Mouse (Mus musculus): ENCODE measurements around the gene 1700019N19Rik. TPM values are rescaled to one million over a fixed set of nuclear protein-coding genes. Genes with fewer than 3 reads are reported as not detected.
A peak's percentile ranks its signal among the peaks of the same experiment; 100 is the strongest.

1700019N19Rik gene
- total and polyA plus RNA-seq, 3 experiments, result not detected

DNA sequence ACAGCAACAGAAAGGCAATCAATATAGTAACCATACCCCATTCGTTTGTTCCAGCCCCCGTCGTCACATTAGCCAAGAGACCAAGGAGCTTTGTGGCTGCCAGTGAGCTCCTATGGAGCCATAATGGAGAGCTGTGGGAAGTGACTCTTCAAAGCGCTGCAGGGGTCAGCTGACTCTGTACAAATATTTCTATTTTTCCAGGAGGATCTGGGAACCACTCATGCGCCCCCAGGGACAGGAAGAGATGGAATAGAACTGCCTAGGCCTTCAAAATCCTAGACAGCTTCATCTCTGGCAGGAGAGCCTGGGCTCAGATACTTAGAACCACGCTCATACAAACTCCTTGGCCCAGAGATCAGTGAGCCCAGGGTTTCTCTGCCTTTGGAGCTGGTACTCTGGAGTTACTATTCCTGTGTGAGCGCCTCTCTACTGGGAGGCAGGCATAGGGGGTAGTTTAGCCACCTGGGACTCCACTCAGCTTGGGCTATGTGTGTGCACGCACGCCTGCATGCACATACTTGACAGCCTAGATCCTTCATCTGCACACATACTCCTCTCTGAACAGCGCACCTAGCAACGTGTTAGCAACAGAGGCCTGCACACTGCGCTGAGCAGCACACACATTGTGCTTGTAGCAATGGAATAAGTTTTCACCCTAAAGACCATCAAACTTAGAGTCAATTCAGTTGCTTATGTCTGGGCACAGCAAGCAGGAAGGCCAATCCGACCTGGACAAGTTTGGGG, 21.1 kb upstream of the 1700019N19Rik start:
- H3K4me1 ChIP-seq (ENCODE audit: insufficient read depth, low read depth, low read length), result no peaks in the 10 kb centered on the region
- H3K36me3 ChIP-seq (replicated peaks), result no peaks in the 10 kb centered on the region
- H3K27me3 ChIP-seq (ENCODE audit: insufficient read depth, low read length), result no peaks in the 10 kb centered on the region
- H3K4me3 ChIP-seq (ENCODE audit: low read depth, low read length), result no peak overlapping the region
- DNase-seq (ENCODE audit: low spot score) (no peak), ATAC-seq (ENCODE audit: extremely low read depth, insufficient number of reproducible peaks, low FRiP score, poor library complexity, severe bottlenecking) (no peak)
- peaks cover 32% of the 10 kb centered on the region for H3K9me3 ChIP-seq (replicated peaks)
- TF ChIP-seq GATA2 (IDR thresholded peaks at IDR 0.05; ENCODE audit: borderline replicate concordance, low read depth, low read length), result no peak
- no peak for TF ChIP-seq CTCF (IDR thresholded peaks at IDR 0.05; ENCODE audit: low read depth, low read length)
- TF ChIP-seq POLR2AphosphoS5 (IDR thresholded peaks at IDR 0.05; ENCODE audit: insufficient replicate concordance, low read depth, low read length), result no peak
- TF ChIP-seq GATA1 (IDR thresholded peaks at IDR 0.05; ENCODE audit: borderline replicate concordance, low read length), result no peak
- no peak for TF ChIP-seq TAL1 (conservative IDR thresholded peaks at IDR 0.05; ENCODE audit: low read depth, low read length)

DNA sequence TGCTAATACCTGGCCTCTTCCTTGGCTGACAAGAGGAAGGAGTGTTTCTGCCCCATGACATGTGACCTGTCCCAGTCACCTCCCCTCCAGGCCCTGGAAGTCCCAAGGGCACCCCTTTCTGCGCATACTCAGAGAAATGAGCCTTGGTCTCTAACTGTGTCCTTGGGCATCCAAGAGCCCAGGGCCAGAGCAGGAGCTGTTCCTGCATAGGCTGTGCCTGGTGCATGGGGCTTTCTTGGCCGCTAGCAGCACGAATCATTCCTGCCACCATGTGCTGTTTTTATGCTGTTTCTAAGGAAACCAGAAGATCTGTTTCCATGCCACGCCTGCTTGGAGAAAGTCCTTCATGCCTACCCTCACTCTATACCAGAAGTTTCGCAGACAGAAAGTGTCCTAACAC, 16.3 kb upstream of the 1700019N19Rik start:
- Histone ChIP-seq H3K4me3 (ENCODE audit: low read depth, low read length) (no peak overlapping the region), H3K9me3 (replicated peaks) (peaks cover 34% of the 10 kb centered on the region), H3K36me3 (replicated peaks) (no peaks in the 10 kb centered on the region), H3K4me1 (ENCODE audit: insufficient read depth, low read depth, low read length) (no peaks in the 10 kb centered on the region), H3K27me3 (ENCODE audit: insufficient read depth, low read length) (no peaks in the 10 kb centered on the region)
- no peak for TF ChIP-seq GATA2 (IDR thresholded peaks at IDR 0.05; ENCODE audit: borderline replicate concordance, low read depth, low read length)
- no peak for TF ChIP-seq GATA1 (IDR thresholded peaks at IDR 0.05; ENCODE audit: borderline replicate concordance, low read length)
- no peak for TF ChIP-seq TAL1 (conservative IDR thresholded peaks at IDR 0.05; ENCODE audit: low read depth, low read length)
- no peak for TF ChIP-seq CTCF (IDR thresholded peaks at IDR 0.05; ENCODE audit: low read depth, low read length)
- no peak for TF ChIP-seq POLR2AphosphoS5 (IDR thresholded peaks at IDR 0.05; ENCODE audit: insufficient replicate concordance, low read depth, low read length)
- no peak for DNase-seq (ENCODE audit: low spot score)
- ATAC-seq (ENCODE audit: extremely low read depth, insufficient number of reproducible peaks, low FRiP score, poor library complexity, severe bottlenecking), result no peak

DNA sequence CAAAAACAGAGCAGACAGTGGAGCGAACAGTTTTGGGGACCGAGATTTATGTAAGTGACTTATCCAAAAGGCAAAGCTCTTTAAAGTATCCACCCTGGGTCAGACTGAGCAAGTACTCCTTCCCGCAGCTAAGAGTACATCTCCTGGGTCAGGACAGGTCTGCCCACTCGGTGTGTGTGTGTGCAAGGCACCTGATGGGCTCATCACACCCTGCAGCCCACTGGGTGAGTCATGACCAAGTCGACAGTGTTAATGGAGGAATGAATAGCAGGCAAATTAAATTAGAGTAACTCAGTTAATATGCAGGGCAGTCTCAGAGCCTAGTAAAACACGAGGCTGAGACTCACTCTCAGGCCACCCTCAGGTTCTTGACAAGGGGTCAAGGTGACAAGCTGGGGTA, 14.6 kb upstream of the 1700019N19Rik start:
- DNase-seq (ENCODE audit: low spot score), result no peak
- H3K9me3 ChIP-seq (replicated peaks), result peaks cover 32% of the 10 kb centered on the region
- ATAC-seq (ENCODE audit: extremely low read depth, insufficient number of reproducible peaks, low FRiP score, poor library complexity, severe bottlenecking), result no peak
- no peaks in the 10 kb centered on the region for H3K4me1 ChIP-seq (ENCODE audit: insufficient read depth, low read depth, low read length)
- H3K27me3 ChIP-seq (ENCODE audit: insufficient read depth, low read length), result no peaks in the 10 kb centered on the region
- no peaks in the 10 kb centered on the region for H3K36me3 ChIP-seq (replicated peaks)
- no peak overlapping the region for H3K4me3 ChIP-seq (ENCODE audit: low read depth, low read length)
- no peak for TF ChIP-seq GATA2 (IDR thresholded peaks at IDR 0.05; ENCODE audit: borderline replicate concordance, low read depth, low read length)
- TF ChIP-seq CTCF (IDR thresholded peaks at IDR 0.05; ENCODE audit: low read depth, low read length), result no peak
- TF ChIP-seq POLR2AphosphoS5 (IDR thresholded peaks at IDR 0.05; ENCODE audit: insufficient replicate concordance, low read depth, low read length), result no peak
- no peak for TF ChIP-seq GATA1 (IDR thresholded peaks at IDR 0.05; ENCODE audit: borderline replicate concordance, low read length)
- no peak for TF ChIP-seq TAL1 (conservative IDR thresholded peaks at IDR 0.05; ENCODE audit: low read depth, low read length)

DNA sequence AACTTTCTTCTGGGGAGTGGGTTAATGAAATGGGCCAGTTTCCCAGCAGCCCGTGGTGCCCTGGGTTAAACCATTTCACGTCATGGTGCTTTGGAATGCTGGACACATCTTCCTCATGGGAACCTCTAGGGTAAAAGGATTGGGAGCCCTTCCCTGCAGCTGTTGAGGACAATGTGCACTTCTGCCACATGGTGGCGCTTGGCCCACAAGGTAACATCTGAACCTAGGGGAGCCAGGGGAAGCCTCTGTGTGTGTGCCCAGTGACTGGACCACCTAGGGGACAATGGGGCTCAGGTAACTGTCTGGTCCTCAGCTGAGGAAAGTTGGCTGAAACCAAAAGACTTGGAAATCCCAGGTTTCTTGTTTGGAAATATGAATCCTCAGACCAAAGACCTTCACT, 12.1 kb upstream of the 1700019N19Rik start:
- H3K36me3 ChIP-seq (replicated peaks), result no peaks in the 10 kb centered on the region
- H3K27me3 ChIP-seq (ENCODE audit: insufficient read depth, low read length), result no peaks in the 10 kb centered on the region
- ATAC-seq (ENCODE audit: extremely low read depth, insufficient number of reproducible peaks, low FRiP score, poor library complexity, severe bottlenecking) (no peak), DNase-seq (ENCODE audit: low spot score) (no peak)
- no peak for TF ChIP-seq GATA2 (IDR thresholded peaks at IDR 0.05; ENCODE audit: borderline replicate concordance, low read depth, low read length)
- peak; percentile 4; the same call in 1 of the 2 replicates for TF ChIP-seq CTCF (IDR thresholded peaks at IDR 0.05; ENCODE audit: low read depth, low read length)
- H3K4me1 ChIP-seq (ENCODE audit: insufficient read depth, low read depth, low read length), result no peaks in the 10 kb centered on the region
- H3K9me3 ChIP-seq (replicated peaks), result peaks cover 25% of the 10 kb centered on the region
- H3K4me3 ChIP-seq (ENCODE audit: low read depth, low read length), result no peak overlapping the region

DNA sequence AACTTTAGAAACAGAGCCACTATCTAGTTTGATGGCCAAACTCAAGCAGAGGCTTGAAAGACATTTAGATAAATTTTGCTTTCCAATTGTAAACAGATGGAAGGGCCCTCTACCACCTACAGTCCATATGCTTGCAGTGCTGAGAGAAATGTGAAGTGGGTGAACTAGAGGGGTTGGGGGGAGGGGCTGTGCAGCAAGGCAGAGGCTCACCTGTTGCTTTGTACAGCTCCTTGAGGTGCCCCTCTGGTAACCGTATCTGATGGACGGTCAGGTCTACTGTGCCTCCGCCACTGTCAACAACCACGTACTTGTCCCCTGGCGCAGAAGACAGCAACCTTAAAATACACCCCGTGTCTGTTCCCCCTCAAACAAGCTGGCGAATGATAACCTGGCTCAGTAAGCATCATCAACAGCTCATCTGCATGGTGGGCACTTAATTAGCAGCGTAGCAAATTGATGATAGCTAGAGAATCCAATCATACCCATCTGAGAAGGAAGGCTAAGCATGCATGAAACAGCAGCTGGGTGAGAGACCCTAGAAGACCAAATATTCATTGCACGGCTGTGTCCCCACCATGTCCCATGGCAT, 11.0 kb upstream of the 1700019N19Rik start:
- no peak overlapping the region for H3K4me3 ChIP-seq (ENCODE audit: low read depth, low read length)
- DNase-seq (ENCODE audit: low spot score) (no peak), ATAC-seq (ENCODE audit: extremely low read depth, insufficient number of reproducible peaks, low FRiP score, poor library complexity, severe bottlenecking) (no peak)
- no peak for TF ChIP-seq POLR2AphosphoS5 (IDR thresholded peaks at IDR 0.05; ENCODE audit: insufficient replicate concordance, low read depth, low read length)
- no peak for TF ChIP-seq GATA1 (IDR thresholded peaks at IDR 0.05; ENCODE audit: borderline replicate concordance, low read length)
- no peak for TF ChIP-seq TAL1 (conservative IDR thresholded peaks at IDR 0.05; ENCODE audit: low read depth, low read length)
- no peak for TF ChIP-seq CTCF (IDR thresholded peaks at IDR 0.05; ENCODE audit: low read depth, low read length)
- TF ChIP-seq GATA2 (IDR thresholded peaks at IDR 0.05; ENCODE audit: borderline replicate concordance, low read depth, low read length), result no peak
- H3K4me1 ChIP-seq (ENCODE audit: insufficient read depth, low read depth, low read length), result no peaks in the 10 kb centered on the region
- no peaks in the 10 kb centered on the region for H3K36me3 ChIP-seq (replicated peaks)
- no peaks in the 10 kb centered on the region for H3K27me3 ChIP-seq (ENCODE audit: insufficient read depth, low read length)
- H3K9me3 ChIP-seq (replicated peaks), result peaks cover 29% of the 10 kb centered on the region

DNA sequence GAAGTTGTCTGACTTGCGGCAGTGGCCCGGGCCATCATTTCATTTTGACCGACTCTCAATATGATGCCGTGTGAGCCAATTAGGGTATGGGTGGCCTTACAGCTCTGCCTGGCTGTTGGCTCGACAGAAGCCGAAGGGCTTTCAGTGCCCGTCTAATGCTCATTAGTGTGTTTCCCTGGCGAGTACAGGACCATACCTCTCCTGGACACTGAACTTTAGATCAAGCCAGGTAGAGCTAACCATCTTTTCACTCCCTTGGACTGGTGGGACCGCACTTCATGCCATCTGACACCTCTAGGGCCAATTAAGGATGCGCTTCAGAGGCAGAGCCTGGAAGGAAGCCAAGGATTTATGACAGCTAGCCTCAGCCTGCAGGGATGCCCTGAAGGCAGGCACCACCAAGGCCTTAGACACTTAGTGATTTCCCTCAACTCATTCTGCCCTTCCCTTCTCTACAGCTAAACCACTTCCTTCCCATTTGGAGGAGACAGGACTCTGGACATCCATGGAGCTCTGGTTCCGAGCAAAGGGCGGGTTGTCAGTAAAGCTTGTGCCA, 931 bp upstream of the 1700019N19Rik start:
- ATAC-seq (ENCODE audit: extremely low read depth, insufficient number of reproducible peaks, low FRiP score, poor library complexity, severe bottlenecking) (no peak), DNase-seq (ENCODE audit: low spot score) (no peak)
- H3K4me3 ChIP-seq (ENCODE audit: low read depth, low read length), result no peak overlapping the region
- no peaks in the 10 kb centered on the region for H3K36me3 ChIP-seq (replicated peaks)
- no peaks in the 10 kb centered on the region for H3K4me1 ChIP-seq (ENCODE audit: insufficient read depth, low read depth, low read length)
- TF ChIP-seq CTCF (IDR thresholded peaks at IDR 0.05; ENCODE audit: low read depth, low read length) (no peak), POLR2AphosphoS5 (IDR thresholded peaks at IDR 0.05; ENCODE audit: insufficient replicate concordance, low read depth, low read length) (no peak), TAL1 (conservative IDR thresholded peaks at IDR 0.05; ENCODE audit: low read depth, low read length) (no peak), GATA1 (IDR thresholded peaks at IDR 0.05; ENCODE audit: borderline replicate concordance, low read length) (no peak)
- peaks cover 25% of the 10 kb centered on the region for H3K9me3 ChIP-seq (replicated peaks)
- no peaks in the 10 kb centered on the region for H3K27me3 ChIP-seq (ENCODE audit: insufficient read depth, low read length)
